Mouse (Mus musculus) regulatory T cell (primary cell): Measurements from ENCODE around the gene Tm4sf1.

Experiments used
- in situ Hi-C: fragments of 300-600 bp; cut with MboI, MseI; formaldehyde crosslinking; loops from one replicate; pipeline ENCODE4 v1.15.1; 2025; ENCODE audit warnings: high pct_unique_total_duplicates

Tm4sf1 gene

DNA sequence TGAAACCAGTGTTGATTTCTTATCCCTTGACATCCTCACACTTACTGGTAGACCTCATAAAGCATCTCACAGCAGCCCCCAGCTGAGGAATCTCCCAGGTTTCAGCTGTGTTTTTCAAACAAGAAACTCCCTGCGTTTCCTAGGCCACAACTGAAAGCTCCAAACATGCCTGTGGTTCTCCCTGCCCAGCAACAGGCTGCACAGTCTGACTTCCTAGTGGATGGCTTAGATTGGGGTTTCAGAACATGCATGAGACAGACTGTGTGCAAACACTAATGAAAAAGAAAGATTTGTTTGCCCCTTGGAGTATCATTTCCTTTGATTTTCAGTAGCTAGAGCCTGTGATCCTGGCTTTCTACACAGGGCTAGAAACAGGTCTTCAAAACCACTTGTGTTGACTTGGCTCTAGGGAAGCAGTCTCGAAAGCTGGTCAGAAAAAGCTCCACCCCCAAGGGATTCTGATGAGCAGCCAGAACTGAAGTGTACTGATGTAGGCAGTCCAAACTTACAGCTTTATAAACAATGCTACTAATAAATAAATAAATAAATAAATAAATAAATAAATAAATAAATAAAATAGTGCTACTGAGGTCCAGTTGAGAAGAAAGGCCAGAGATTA lies at the start of gene Tm4sf1:
Gene Tm4sf1 (minus strand): TSS at position 68 of the 619 bp plus-strand sequence.
- in situ Hi-C loops = no loop called here

- in situ Hi-C loops = loop anchor here (10.0 kb wide), 1 partner anchor 620 kb away; no protein-coding TSS in a partner anchor
Measured at GRCm38 (mm10) chr3:57344811-57345210, 43.0 kb upstream of the Tm4sf1 start.

DNA sequence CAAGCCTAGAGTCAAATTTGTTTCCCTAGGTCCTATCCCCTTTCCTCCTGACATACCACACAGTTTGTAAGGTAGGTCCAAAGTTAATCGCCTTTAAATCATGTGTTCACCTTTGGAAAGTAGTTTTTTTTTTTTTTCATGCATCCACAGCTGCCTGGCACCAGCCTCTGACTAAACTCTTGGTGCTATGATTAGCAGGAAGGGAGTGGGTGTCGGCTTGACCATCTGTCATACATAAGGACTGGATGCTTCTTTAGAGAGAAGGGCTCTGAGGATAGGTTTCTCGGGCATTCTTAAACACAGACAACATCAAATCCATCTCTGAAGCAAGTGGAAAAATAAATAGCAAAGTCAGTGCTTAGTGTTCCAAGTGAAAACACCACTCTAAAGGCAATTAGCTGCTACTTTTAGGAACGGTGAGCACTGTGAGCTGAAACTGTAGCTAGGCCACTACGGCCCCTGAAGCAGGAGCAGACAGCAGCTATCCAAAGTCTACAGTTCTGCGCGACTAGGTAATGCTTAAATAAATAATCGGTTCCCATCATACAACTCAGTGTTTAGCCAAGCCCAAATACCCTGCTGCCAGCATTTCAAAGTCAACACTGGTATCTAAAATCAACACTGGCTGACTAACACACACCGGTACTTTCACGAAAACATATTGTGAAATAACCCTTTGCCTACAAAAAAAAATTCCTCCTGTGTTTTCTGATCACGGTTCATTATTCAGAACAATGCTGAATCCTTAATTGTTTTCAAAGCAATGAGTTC lies 42.2 kb upstream of the Tm4sf1 start:
- in situ Hi-C loops = loop anchor here (10.0 kb wide), 1 partner anchor 619 kb away; no protein-coding TSS in a partner anchor

GRCm38 (mm10) chr3:57342976-57343375 lies 41.2 kb upstream of the Tm4sf1 start:
- in situ Hi-C loops = loop anchor here (10.0 kb wide), 1 partner anchor 618 kb away; no protein-coding TSS in a partner anchor

DNA sequence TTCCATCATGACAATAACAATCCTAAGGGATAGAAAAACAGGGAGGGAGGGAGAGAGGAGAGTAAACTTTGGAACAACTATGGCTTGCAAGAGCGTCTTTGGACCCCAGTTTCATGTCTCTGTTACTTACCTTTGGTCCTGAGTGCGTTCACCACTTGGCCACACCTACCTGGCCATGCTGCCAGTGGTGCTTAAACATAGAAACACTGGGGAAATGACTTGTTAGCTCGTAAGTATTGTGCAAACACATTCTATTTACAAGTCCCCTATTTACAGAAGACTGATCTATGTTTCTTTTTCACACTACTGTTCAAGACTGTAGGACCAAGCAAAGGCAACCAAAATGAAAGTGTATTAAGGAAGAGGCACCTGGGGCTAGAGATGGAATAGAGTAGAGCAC lies 39.5 kb upstream of the Tm4sf1 start:
- in situ Hi-C loops = loop anchor here (10.0 kb wide), 1 partner anchor 617 kb away; no protein-coding TSS in a partner anchor

GRCm38 (mm10) chr3:57335080-57335815 lies 33.5 kb upstream of the Tm4sf1 start:
- in situ Hi-C loops = no loop called here

DNA sequence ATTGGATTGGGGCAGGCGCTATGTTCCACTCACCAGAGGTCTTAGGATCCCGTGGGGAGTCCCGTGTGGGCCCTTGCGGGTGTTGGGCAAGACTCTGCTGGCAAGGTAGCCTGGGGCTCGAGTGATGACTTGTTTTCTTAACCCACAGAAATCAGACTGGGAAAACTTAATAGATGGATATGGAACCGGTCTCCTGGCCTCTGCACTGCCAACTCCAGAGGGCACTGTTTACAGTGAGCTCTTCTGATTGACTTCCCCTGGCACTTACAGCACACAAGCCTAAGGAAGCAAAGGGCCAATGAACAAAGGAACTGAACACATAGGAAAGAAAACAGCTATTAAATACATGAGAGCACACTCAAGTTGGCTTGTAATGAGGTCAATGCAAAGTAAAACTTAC lies 26.2 kb upstream of the Tm4sf1 start:
- in situ Hi-C loops = no loop called here

GRCm38 (mm10) chr3:57307076-57307475 lies 5.3 kb upstream of the Tm4sf1 start:
- in situ Hi-C loops = no loop called here

GRCm38 (mm10) chr3:57305564-57305963 lies 3.8 kb upstream of the Tm4sf1 start:
- in situ Hi-C loops = no loop called here

- in situ Hi-C loops = no loop called here
Measured at GRCm38 (mm10) chr3:57304484-57304883, 2.7 kb upstream of the Tm4sf1 start.

GRCm38 (mm10) chr3:57304050-57304449 lies 2.3 kb upstream of the Tm4sf1 start:
- in situ Hi-C loops = no loop called here

- in situ Hi-C loops = no loop called here
Measured at GRCm38 (mm10) chr3:57303486-57303885, 1.7 kb upstream of the Tm4sf1 start.

GRCm38 (mm10) chr3:57302886-57303285 lies 1.1 kb upstream of the Tm4sf1 start:
- in situ Hi-C loops = no loop called here

GRCm38 (mm10) chr3:57301366-57301765 lies 422 bp downstream of the Tm4sf1 start:
- in situ Hi-C loops = no loop called here

- in situ Hi-C loops = no loop called here
Measured at GRCm38 (mm10) chr3:57297991-57298390, 3.8 kb downstream of the Tm4sf1 start.

DNA sequence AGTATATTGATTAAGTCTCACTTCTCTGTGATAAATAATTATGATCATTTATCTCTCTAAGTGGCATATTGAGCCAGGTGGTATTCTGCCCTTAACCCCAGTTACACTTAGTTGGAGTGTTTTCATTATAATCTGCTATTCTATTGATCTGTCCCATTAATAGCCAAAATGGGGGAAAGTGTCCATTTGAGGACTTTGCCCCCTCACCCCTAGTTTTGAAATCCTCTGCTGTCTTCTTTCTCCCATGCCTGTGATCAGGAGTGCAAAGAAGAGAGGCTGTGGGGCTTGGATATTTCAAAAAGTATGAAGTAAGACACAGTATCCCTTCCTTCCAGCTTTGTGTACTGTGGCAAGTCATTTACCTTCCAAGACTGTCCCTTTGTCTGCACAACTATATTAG lies 5.2 kb downstream of the Tm4sf1 start:
- in situ Hi-C loops = no loop called here

- in situ Hi-C loops = no loop called here
Measured at GRCm38 (mm10) chr3:57295631-57296030, 6.2 kb downstream of the Tm4sf1 start.

- in situ Hi-C loops = no loop called here
Measured at GRCm38 (mm10) chr3:57294742-57295525, 6.9 kb downstream of the Tm4sf1 start.

DNA sequence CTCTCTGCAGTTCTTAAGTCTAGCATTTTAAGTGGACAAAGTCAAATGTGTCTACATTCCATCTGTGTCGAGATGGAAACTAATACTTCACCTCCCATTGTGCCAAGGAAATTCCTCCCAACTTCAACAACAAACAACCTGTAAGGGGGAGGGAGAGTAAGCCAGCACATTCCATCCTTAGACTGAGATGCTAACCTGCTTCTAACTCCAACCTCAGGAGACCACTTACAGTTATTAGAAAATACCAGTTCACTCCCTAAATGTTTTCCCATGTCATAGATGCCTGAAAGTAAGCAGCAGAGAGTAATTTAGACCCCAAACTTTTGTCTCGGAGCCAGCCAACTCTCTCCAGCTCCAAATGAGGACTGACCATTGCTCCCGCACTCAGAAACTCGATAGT lies 7.9 kb downstream of the Tm4sf1 start:
- in situ Hi-C loops = no loop called here

GRCm38 (mm10) chr3:57292826-57293225 lies 9.0 kb downstream of the Tm4sf1 start:
- in situ Hi-C loops = no loop called here

GRCm38 (mm10) chr3:57288944-57289491 lies 12.8 kb downstream of the Tm4sf1 start:
- in situ Hi-C loops = no loop called here
